Mouse (Mus musculus): Measurements from ENCODE around the gene Cyp2d40. TPM values are rescaled to one million over a fixed set of nuclear protein-coding genes. Genes with fewer than 3 reads are reported as not detected.
"Not testable (repeated sequence)": the region's sequence is repeated elsewhere in the genome, so short reads cannot be mapped to it uniquely, and the experiment has no call there.

The Cyp2d40 gene
- polyA plus RNA-seq, 1 experiment from 2014 or later = not detected

DNA sequence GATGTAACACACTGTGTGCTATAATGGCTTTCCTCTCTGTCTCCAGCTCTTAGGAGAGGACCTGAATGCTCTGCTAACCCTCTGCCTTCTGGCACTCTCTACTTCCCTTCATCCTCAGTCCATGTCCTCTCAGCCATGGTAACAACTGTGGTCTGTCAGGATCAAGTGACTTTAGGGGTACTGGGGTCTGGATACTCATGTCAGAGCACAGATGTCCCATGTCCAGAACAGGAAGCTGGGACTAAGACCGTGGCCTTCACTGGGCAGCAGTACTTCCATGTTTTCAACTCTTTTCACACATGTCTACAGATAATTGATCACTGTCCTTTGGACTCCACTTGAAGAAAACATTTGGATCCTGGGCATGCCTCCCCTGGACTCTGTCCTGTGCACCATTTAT is 19.8 kb upstream of the Cyp2d40 start:
- WGBS = 88% methylated on average over 1 of the region's 1 CpGs
- no peak overlapping the region for H3K27ac ChIP-seq (replicated peaks)
- H3K36me3 ChIP-seq = no peaks in the 10 kb centered on the region
- ATAC-seq (ENCODE audit: low FRiP score, low read depth) = no peak
- no peaks in the 10 kb centered on the region for H3K27me3 ChIP-seq
- no peak overlapping the region for H3K4me3 ChIP-seq
- no peaks in the 10 kb centered on the region for H3K4me1 ChIP-seq (replicated peaks)
- H3K9ac ChIP-seq = no peak overlapping the region
- no peaks in the 10 kb centered on the region for H3K9me3 ChIP-seq
- no peak overlapping the region for H3K4me2 ChIP-seq

DNA sequence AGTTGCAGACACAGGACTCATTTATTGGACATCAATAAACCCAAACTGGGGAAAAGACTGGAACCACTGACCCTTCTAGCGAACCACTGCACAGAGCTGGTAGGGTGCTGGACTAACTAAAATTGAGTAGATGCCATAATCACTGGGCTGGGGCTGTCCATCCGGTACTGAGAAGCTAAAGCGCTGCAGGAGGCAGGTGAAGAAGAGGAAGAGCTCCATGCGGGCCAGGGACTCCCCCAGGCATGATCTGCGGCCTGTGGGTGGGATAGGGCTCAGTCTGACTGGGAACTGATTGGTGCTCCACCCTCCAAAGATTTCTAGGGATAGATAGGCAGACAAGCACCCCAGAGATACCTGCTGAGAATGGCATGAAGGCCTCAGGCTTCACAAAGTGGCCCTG is 13.9 kb upstream of the Cyp2d40 start:
- not testable (repeated sequence) for H3K4me2 ChIP-seq; H3K27ac ChIP-seq (replicated peaks); H3K4me1 ChIP-seq (replicated peaks); H3K4me3 ChIP-seq; H3K27me3 ChIP-seq; H3K36me3 ChIP-seq; H3K9ac ChIP-seq; H3K9me3 ChIP-seq; ATAC-seq (ENCODE audit: low FRiP score, low read depth)
- 90% methylated on average over 5 of the region's 5 CpGs for WGBS

DNA sequence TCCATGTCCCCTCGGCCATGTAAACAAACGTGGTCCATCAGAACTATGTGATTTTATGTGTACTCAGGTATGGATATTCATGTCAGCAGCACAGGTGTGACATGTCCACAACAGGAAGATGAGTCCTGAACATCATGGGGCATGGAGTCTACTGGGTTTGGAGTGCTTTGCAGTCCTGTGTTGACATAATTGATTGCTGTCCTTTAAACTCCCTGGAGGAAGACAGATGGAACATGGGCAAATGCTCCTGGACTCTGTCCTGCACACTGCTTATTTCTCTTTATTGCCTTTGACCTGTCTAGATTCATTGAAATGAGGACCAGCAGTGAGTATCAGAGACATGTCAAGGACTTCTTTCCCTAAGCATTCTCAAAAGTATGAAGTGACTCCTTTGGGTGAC is 2.0 kb upstream of the Cyp2d40 start:
- no peaks in the 10 kb centered on the region for H3K9me3 ChIP-seq
- no peaks in the 10 kb centered on the region for H3K4me1 ChIP-seq (replicated peaks)
- H3K4me2 ChIP-seq = no peak overlapping the region
- no peaks in the 10 kb centered on the region for H3K36me3 ChIP-seq
- no peak overlapping the region for H3K27ac ChIP-seq (replicated peaks)
- WGBS = 90% methylated on average over 2 of the region's 2 CpGs
- no peak for ATAC-seq (ENCODE audit: low FRiP score, low read depth)
- no peak overlapping the region for H3K4me3 ChIP-seq
- no peak overlapping the region for H3K9ac ChIP-seq
- H3K27me3 ChIP-seq = no peaks in the 10 kb centered on the region

DNA sequence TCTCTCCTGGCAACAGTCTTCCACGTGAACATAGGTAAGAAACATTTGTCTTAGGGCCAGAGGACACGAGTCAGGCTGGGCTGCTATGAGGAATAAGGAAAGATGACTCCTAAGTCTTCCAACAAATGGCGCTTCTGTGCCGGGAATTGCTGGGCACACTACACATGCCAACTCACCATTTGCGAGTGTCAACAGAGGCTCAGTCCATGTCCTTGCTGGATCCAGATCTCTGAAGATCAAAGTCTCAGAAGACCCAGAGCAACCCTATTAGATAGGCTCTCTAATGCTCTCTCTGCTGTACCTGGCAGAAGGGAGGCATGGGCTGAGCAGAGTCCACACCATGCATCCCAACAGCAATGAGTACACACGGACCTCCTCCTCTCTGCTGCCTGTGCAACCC is 898 bp upstream of the Cyp2d40 start:
- Histone ChIP-seq H3K27me3 (no peaks in the 10 kb centered on the region), H3K4me2 (no peak overlapping the region), H3K36me3 (no peaks in the 10 kb centered on the region), H3K4me3 (no peak overlapping the region), H3K9ac (no peak overlapping the region), H3K4me1 (replicated peaks) (no peaks in the 10 kb centered on the region), H3K9me3 (no peaks in the 10 kb centered on the region), H3K27ac (replicated peaks) (no peak overlapping the region)
- 85% methylated on average over 6 of the region's 6 CpGs for WGBS
- no peak for ATAC-seq (ENCODE audit: low FRiP score, low read depth)

DNA sequence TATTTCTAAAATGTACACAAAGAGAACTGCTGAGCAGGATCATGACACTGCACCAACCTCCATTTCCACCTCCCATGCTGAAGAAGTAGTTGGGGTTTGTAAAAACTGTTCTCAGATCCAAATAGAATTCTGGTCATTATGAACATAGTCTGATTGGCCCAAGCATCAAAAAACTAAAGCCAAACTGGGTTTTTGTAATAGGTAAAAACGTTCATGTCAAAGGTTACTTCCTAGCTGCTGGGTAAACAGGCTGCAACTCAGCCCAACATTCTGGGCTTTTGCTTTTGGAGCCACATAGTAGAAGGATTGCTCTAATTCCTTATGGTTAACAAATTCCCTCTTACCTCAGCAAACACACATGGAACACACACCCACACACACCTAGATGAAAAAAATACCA is 15.8 kb downstream of the Cyp2d40 start:
- no peak overlapping the region for H3K9ac ChIP-seq
- H3K4me2 ChIP-seq = no peak overlapping the region
- H3K9me3 ChIP-seq = no peaks in the 10 kb centered on the region
- no peak overlapping the region for H3K4me3 ChIP-seq
- ATAC-seq (ENCODE audit: low FRiP score, low read depth) = no peak
- 73% methylated on average over 1 of the region's 1 CpGs for WGBS
- H3K27ac ChIP-seq (replicated peaks) = no peak overlapping the region
- no peaks in the 10 kb centered on the region for H3K36me3 ChIP-seq
- no peaks in the 10 kb centered on the region for H3K4me1 ChIP-seq (replicated peaks)
- no peaks in the 10 kb centered on the region for H3K27me3 ChIP-seq

GRCm38 (mm10) chr15:82747516-82747915 is 16.5 kb downstream of the Cyp2d40 start:
- no peaks in the 10 kb centered on the region for H3K27me3 ChIP-seq
- ATAC-seq (ENCODE audit: low FRiP score, low read depth) = no peak
- WGBS = 65% methylated on average over 1 of the region's 1 CpGs

DNA sequence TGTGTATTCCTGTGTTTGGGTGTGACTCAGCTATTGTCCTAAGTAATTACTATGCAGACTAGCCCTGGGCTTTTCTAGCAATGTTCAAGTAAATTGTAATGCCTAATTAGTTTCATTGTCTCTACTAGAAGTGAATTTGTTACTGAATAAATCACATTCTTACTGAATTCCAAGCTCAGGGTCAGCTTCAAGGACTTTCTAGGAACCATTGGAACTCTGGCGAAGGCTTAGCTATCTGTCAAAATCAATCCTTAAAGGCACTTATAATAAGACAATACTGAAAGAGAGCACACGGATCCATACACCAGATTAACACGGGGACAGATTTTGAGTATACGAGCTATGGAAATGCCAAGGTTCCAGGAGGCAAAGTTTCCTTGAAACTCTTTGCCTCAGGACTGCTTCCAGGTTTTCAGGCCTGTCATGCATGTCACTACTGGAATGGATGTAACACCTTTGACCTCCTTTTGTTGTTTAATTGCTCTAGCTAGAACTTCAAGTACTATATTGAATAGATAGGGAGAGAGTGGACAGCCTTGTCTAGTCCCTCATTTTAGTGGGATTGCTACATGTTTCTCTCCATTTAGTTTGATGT is 30.6 kb downstream of the Cyp2d40 start:
- H3K27ac ChIP-seq (replicated peaks); H3K9me3 ChIP-seq; H3K27me3 ChIP-seq; H3K36me3 ChIP-seq; ATAC-seq (ENCODE audit: low FRiP score, low read depth); H3K9ac ChIP-seq; H3K4me1 ChIP-seq (replicated peaks); H3K4me3 ChIP-seq; H3K4me2 ChIP-seq: not testable (repeated sequence)
- 91% methylated on average over 4 of the region's 4 CpGs for WGBS

More at GRCm38 (mm10) chr15:82747516-82747915, 16.5 kb downstream of the Cyp2d40 start:
- Histone ChIP-seq H3K36me3 (no peaks in the 10 kb centered on the region), H3K4me1 (replicated peaks) (no peaks in the 10 kb centered on the region), H3K9ac (no peak overlapping the region), H3K4me2 (no peak overlapping the region), H3K27ac (replicated peaks) (no peak overlapping the region), H3K9me3 (no peaks in the 10 kb centered on the region), H3K4me3 (no peak overlapping the region)

Small RNA genes lying within 50 kb of the gene (microRNA-seq; reads per million reads assigned to microRNA genes)
- not detected for gene Gm27618

Other genes with a start within 250 kb of the Cyp2d40 start
- gene Cyp2d12, start 209.1 kb downstream of the Cyp2d40 start, polyA plus RNA-seq (2015; fragmentation: Nextera tagmentation; extraction: Ambion mirVana) = not detected in 2 replicates
- not detected in 2 replicates for gene Cyp2d34, start 143.2 kb downstream of the Cyp2d40 start, polyA plus RNA-seq (2015; fragmentation: Nextera tagmentation; extraction: Ambion mirVana)
- not detected in 2 replicates for gene Cyp2d26, start 30.1 kb upstream of the Cyp2d40 start, polyA plus RNA-seq (2015; fragmentation: Nextera tagmentation; extraction: Ambion mirVana)
- 10.4 and 11.4 TPM in 2 replicates for gene Tcf20, start 223.7 kb upstream of the Cyp2d40 start, polyA plus RNA-seq (2015; fragmentation: Nextera tagmentation; extraction: Ambion mirVana)